Mouse (Mus musculus) spleen, embryonic (tissue): Measurements from ENCODE around the gene Spata1.

Source experiments
- CTCF ChIA-PET: fragments of 350-600 bp; sonication (Branson Sonifier 250); formaldehyde crosslinking; loops from one replicate; lab custom pipeline; 2022; lab: Charles Lee

Gene Spata1

GRCm38 (mm10) chr3:146419992-146420537, 79.5 kb downstream of the Spata1 start:
- CTCF ChIA-PET = no interaction called here

GRCm38 (mm10) chr3:146419534-146419933, 80.0 kb downstream of the Spata1 start:
- CTCF ChIA-PET = no interaction called here

GRCm38 (mm10) chr3:146418901-146419300, 80.7 kb downstream of the Spata1 start:
- CTCF ChIA-PET = no interaction called here

GRCm38 (mm10) chr3:146417873-146418272, 81.7 kb downstream of the Spata1 start:
- CTCF ChIA-PET = no interaction called here

- CTCF ChIA-PET = no interaction called here
Measured at GRCm38 (mm10) chr3:146414555-146414954, 85.0 kb downstream of the Spata1 start.

- CTCF ChIA-PET = no interaction called here
Measured at GRCm38 (mm10) chr3:146413992-146414391, 85.6 kb downstream of the Spata1 start.

- CTCF ChIA-PET = interaction anchor here (0.8 kb wide), 1 partner anchor 12 kb away, joined by 3 read pairs; no protein-coding TSS in a partner anchor
Measured at GRCm38 (mm10) chr3:146413016-146413415, 86.5 kb downstream of the Spata1 start.

GRCm38 (mm10) chr3:146412480-146412879, 87.1 kb downstream of the Spata1 start:
- CTCF ChIA-PET = no interaction called here

GRCm38 (mm10) chr3:146412008-146412407, 87.5 kb downstream of the Spata1 start:
- CTCF ChIA-PET = no interaction called here

- CTCF ChIA-PET = no interaction called here
Measured at GRCm38 (mm10) chr3:146410114-146410513, 89.4 kb downstream of the Spata1 start.
